Mouse (Mus musculus): ENCODE results near the gene Ifitm7. TPM values are rescaled to one million over a fixed set of nuclear protein-coding genes. Genes with fewer than 3 reads are reported as not detected.
A peak's percentile ranks its signal among the peaks of the same experiment; 100 is the strongest.

Ifitm7 gene
- total and polyA plus RNA-seq, 3 experiments = not detected

GRCm38 (mm10) chr16:14005266-14005665, 18.6 kb upstream of the Ifitm7 start:
- Histone ChIP-seq H3K4me3 (no peak overlapping the region), H3K79me2 (replicated peaks; ENCODE audit: control insufficient read depth, insufficient read depth, low read length) (no peaks in the 10 kb centered on the region), H3K4me1 (ENCODE audit: control insufficient read depth, insufficient read depth, low read length) (no peaks in the 10 kb centered on the region), H3K27ac (no peak overlapping the region), H3K27me3 (ENCODE audit: control insufficient read depth, insufficient read depth, low read length) (peaks cover 1% of the 10 kb centered on the region; the same call in 1 of the 2 replicates), H3K36me3 (ENCODE audit: control insufficient read depth, insufficient read depth, low read length) (no peaks in the 10 kb centered on the region), H3K9ac (ENCODE audit: low read depth, low read length) (no peak overlapping the region)
- WGBS = 50% methylated on average over 4 of the region's 4 CpGs
- DNase-seq = no peak
- TF ChIP-seq EP300 (IDR thresholded peaks at IDR 0.05; ENCODE audit: insufficient read depth, low read depth, low read length) (no peak), POLR2A (IDR thresholded peaks at IDR 0.05; ENCODE audit: insufficient read depth, low read depth, low read length) (no peak), CTCF (IDR thresholded peaks at IDR 0.05) (no peak)
- intact Hi-C loops (cut with DNase I) = no loop called here

- Histone ChIP-seq H3K27me3 (ENCODE audit: control insufficient read depth, insufficient read depth, low read length) (peaks cover 1% of the 10 kb centered on the region; the same call in 1 of the 2 replicates), H3K36me3 (ENCODE audit: control insufficient read depth, insufficient read depth, low read length) (no peaks in the 10 kb centered on the region), H3K27ac (no peak overlapping the region), H3K79me2 (replicated peaks; ENCODE audit: control insufficient read depth, insufficient read depth, low read length) (no peaks in the 10 kb centered on the region), H3K4me3 (no peak overlapping the region), H3K4me1 (ENCODE audit: control insufficient read depth, insufficient read depth, low read length) (no peaks in the 10 kb centered on the region), H3K9ac (ENCODE audit: low read depth, low read length) (no peak overlapping the region)
- no peak for DNase-seq
- TF ChIP-seq CTCF (IDR thresholded peaks at IDR 0.05) = no peak
- TF ChIP-seq EP300 (IDR thresholded peaks at IDR 0.05; ENCODE audit: insufficient read depth, low read depth, low read length) = no peak
- TF ChIP-seq POLR2A (IDR thresholded peaks at IDR 0.05; ENCODE audit: insufficient read depth, low read depth, low read length) = no peak
- intact Hi-C loops (cut with DNase I) = no loop called here
- 74% methylated on average over 2 of the region's 2 CpGs for WGBS
These were observed 18.0 kb upstream of the Ifitm7 start for GRCm38 (mm10) chr16:14004726-14005125.

GRCm38 (mm10) chr16:14004170-14004569, 17.5 kb upstream of the Ifitm7 start:
- Histone ChIP-seq H3K36me3 (ENCODE audit: control insufficient read depth, insufficient read depth, low read length) (no peaks in the 10 kb centered on the region), H3K9ac (ENCODE audit: low read depth, low read length) (no peak overlapping the region), H3K4me1 (ENCODE audit: control insufficient read depth, insufficient read depth, low read length) (no peaks in the 10 kb centered on the region), H3K27ac (no peak overlapping the region), H3K4me3 (no peak overlapping the region), H3K79me2 (replicated peaks; ENCODE audit: control insufficient read depth, insufficient read depth, low read length) (no peaks in the 10 kb centered on the region), H3K27me3 (ENCODE audit: control insufficient read depth, insufficient read depth, low read length) (no peaks in the 10 kb centered on the region)
- TF ChIP-seq CTCF (IDR thresholded peaks at IDR 0.05) (peak; percentile 37), EP300 (IDR thresholded peaks at IDR 0.05; ENCODE audit: insufficient read depth, low read depth, low read length) (no peak)
- WGBS = 52% methylated on average over 3 of the region's 3 CpGs
- no peak for DNase-seq
- intact Hi-C loops (cut with DNase I) = no loop called here

GRCm38 (mm10) chr16:14003386-14004130, 16.9 kb upstream of the Ifitm7 start:
- H3K4me3 ChIP-seq = no peak overlapping the region
- H3K27ac ChIP-seq = no peak overlapping the region
- no peaks in the 10 kb centered on the region for H3K4me1 ChIP-seq (ENCODE audit: control insufficient read depth, insufficient read depth, low read length)
- TF ChIP-seq EP300 (IDR thresholded peaks at IDR 0.05; ENCODE audit: insufficient read depth, low read depth, low read length) (no peak), CTCF (IDR thresholded peaks at IDR 0.05) (no peak), POLR2A (IDR thresholded peaks at IDR 0.05; ENCODE audit: insufficient read depth, low read depth, low read length) (no peak)
- no peaks in the 10 kb centered on the region for H3K27me3 ChIP-seq (ENCODE audit: control insufficient read depth, insufficient read depth, low read length)
- WGBS = 46% methylated on average over 8 of the region's 8 CpGs
- H3K36me3 ChIP-seq (ENCODE audit: control insufficient read depth, insufficient read depth, low read length) = no peaks in the 10 kb centered on the region
- H3K79me2 ChIP-seq (replicated peaks; ENCODE audit: control insufficient read depth, insufficient read depth, low read length) = no peaks in the 10 kb centered on the region
- DNase-seq = no peak
- H3K9ac ChIP-seq (ENCODE audit: low read depth, low read length) = no peak overlapping the region
- intact Hi-C loops (cut with DNase I) = no loop called here

GRCm38 (mm10) chr16:13994502-13994901, 7.8 kb upstream of the Ifitm7 start:
- intact Hi-C loops (cut with DNase I) = no loop called here
- H3K4me1 ChIP-seq (ENCODE audit: control insufficient read depth, insufficient read depth, low read length) = no peaks in the 10 kb centered on the region
- TF ChIP-seq EP300 (IDR thresholded peaks at IDR 0.05; ENCODE audit: insufficient read depth, low read depth, low read length) = no peak
- no peak for TF ChIP-seq CTCF (IDR thresholded peaks at IDR 0.05)

GRCm38 (mm10) chr16:13994076-13994475, 7.4 kb upstream of the Ifitm7 start:
- intact Hi-C loops (cut with DNase I) = no loop called here
- Histone ChIP-seq H3K27ac (no peak overlapping the region), H3K4me1 (ENCODE audit: control insufficient read depth, insufficient read depth, low read length) (no peaks in the 10 kb centered on the region), H3K9ac (ENCODE audit: low read depth, low read length) (no peak overlapping the region), H3K79me2 (replicated peaks; ENCODE audit: control insufficient read depth, insufficient read depth, low read length) (no peaks in the 10 kb centered on the region), H3K4me3 (no peak overlapping the region), H3K27me3 (ENCODE audit: control insufficient read depth, insufficient read depth, low read length) (no peaks in the 10 kb centered on the region), H3K36me3 (ENCODE audit: control insufficient read depth, insufficient read depth, low read length) (no peaks in the 10 kb centered on the region)
- no peak for DNase-seq
- 83% methylated on average over 1 of the region's 1 CpGs for WGBS
- no peak for TF ChIP-seq EP300 (IDR thresholded peaks at IDR 0.05; ENCODE audit: insufficient read depth, low read depth, low read length)
- no peak for TF ChIP-seq POLR2A (IDR thresholded peaks at IDR 0.05; ENCODE audit: insufficient read depth, low read depth, low read length)
- no peak for TF ChIP-seq CTCF (IDR thresholded peaks at IDR 0.05)

More at GRCm38 (mm10) chr16:13994502-13994901, 7.8 kb upstream of the Ifitm7 start:
- no peak for DNase-seq
- 69% methylated on average over 1 of the region's 1 CpGs for WGBS
- Histone ChIP-seq H3K27ac (no peak overlapping the region), H3K4me3 (no peak overlapping the region), H3K79me2 (replicated peaks; ENCODE audit: control insufficient read depth, insufficient read depth, low read length) (no peaks in the 10 kb centered on the region), H3K9ac (ENCODE audit: low read depth, low read length) (no peak overlapping the region), H3K27me3 (ENCODE audit: control insufficient read depth, insufficient read depth, low read length) (no peaks in the 10 kb centered on the region), H3K36me3 (ENCODE audit: control insufficient read depth, insufficient read depth, low read length) (no peaks in the 10 kb centered on the region)
